Mouse (Mus musculus): ENCODE results near the gene Fam221b. TPM values are rescaled to one million over a fixed set of nuclear protein-coding genes. Genes with fewer than 3 reads are reported as not detected.

The Fam221b gene
- polyA plus RNA-seq, 1 experiment from 2014 or later = 1.5 TPM

Small RNA genes lying within 50 kb of the gene (microRNA-seq; reads per million reads assigned to microRNA genes)
- gene Gm25262 = not detected

Other genes with a start within 250 kb of the Fam221b start
- gene Fam166b, start 240.0 kb downstream of the Fam221b start, polyA plus RNA-seq (2015; fragmentation: Nextera tagmentation; extraction: Ambion mirVana) = 0.79 and 1.5 TPM in 2 replicates
- gene Tesk1, start 227.2 kb downstream of the Fam221b start, polyA plus RNA-seq (2015; fragmentation: Nextera tagmentation; extraction: Ambion mirVana) = 16.2 and 16.8 TPM in 2 replicates
- 5.3 and 5.7 TPM in 2 replicates for gene Cd72, start 214.5 kb downstream of the Fam221b start, polyA plus RNA-seq (2015; fragmentation: Nextera tagmentation; extraction: Ambion mirVana)
- gene Sit1, start 185.4 kb downstream of the Fam221b start, polyA plus RNA-seq (2015; fragmentation: Nextera tagmentation; extraction: Ambion mirVana) = 0.13 TPM in 1 of 2 replicates, not detected in the other
- gene Ccdc107, start 176.2 kb downstream of the Fam221b start, polyA plus RNA-seq (2015; fragmentation: Nextera tagmentation; extraction: Ambion mirVana) = 79.2 and 84.0 TPM in 2 replicates
- 8.1 and 8.5 TPM in 2 replicates for gene Arhgef39, start 169.4 kb downstream of the Fam221b start, polyA plus RNA-seq (2015; fragmentation: Nextera tagmentation; extraction: Ambion mirVana)
- 0.13 and 0.27 TPM in 2 replicates for gene Car9, start 162.2 kb downstream of the Fam221b start, polyA plus RNA-seq (2015; fragmentation: Nextera tagmentation; extraction: Ambion mirVana)
- 10.9 and 13.3 TPM in 2 replicates for gene Tpm2, start 145.4 kb downstream of the Fam221b start, polyA plus RNA-seq (2015; fragmentation: Nextera tagmentation; extraction: Ambion mirVana)
- gene Creb3, start 106.8 kb downstream of the Fam221b start, polyA plus RNA-seq (2015; fragmentation: Nextera tagmentation; extraction: Ambion mirVana) = 76.8 and 79.5 TPM in 2 replicates
- gene Tln1, start 106.5 kb downstream of the Fam221b start, polyA plus RNA-seq (2015; fragmentation: Nextera tagmentation; extraction: Ambion mirVana) = 66.2 and 69.2 TPM in 2 replicates
- 18.8 and 22.8 TPM in 2 replicates for gene Rgp1, start 90.4 kb downstream of the Fam221b start, polyA plus RNA-seq (2015; fragmentation: Nextera tagmentation; extraction: Ambion mirVana)
- 55.3 and 63.4 TPM in 2 replicates for gene Gba2, start 90.3 kb downstream of the Fam221b start, polyA plus RNA-seq (2015; fragmentation: Nextera tagmentation; extraction: Ambion mirVana)
- gene Msmp, start 84.7 kb downstream of the Fam221b start, polyA plus RNA-seq (2015; fragmentation: Nextera tagmentation; extraction: Ambion mirVana) = 1.2 and 1.6 TPM in 2 replicates
- gene Npr2, start 37.2 kb downstream of the Fam221b start, polyA plus RNA-seq (2015; fragmentation: Nextera tagmentation; extraction: Ambion mirVana) = 13.2 TPM in 2 replicates
- 6.9 and 7.0 TPM in 2 replicates for gene Spag8, start 15.6 kb downstream of the Fam221b start, polyA plus RNA-seq (2015; fragmentation: Nextera tagmentation; extraction: Ambion mirVana)
- gene Hint2, start 12.7 kb downstream of the Fam221b start, polyA plus RNA-seq (2015; fragmentation: Nextera tagmentation; extraction: Ambion mirVana) = 73.0 and 80.2 TPM in 2 replicates
- 14.2 and 15.4 TPM in 2 replicates for gene Tmem8b, start 174 bp downstream of the Fam221b start, polyA plus RNA-seq (2015; fragmentation: Nextera tagmentation; extraction: Ambion mirVana)
- not detected in 2 replicates for gene Olfr70, start 31.7 kb upstream of the Fam221b start, polyA plus RNA-seq (2015; fragmentation: Nextera tagmentation; extraction: Ambion mirVana)
- gene Olfr71, start 41.1 kb upstream of the Fam221b start, polyA plus RNA-seq (2015; fragmentation: Nextera tagmentation; extraction: Ambion mirVana) = not detected in 2 replicates
- gene Hrct1, start 58.0 kb upstream of the Fam221b start, polyA plus RNA-seq (2015; fragmentation: Nextera tagmentation; extraction: Ambion mirVana) = 0.39 and 0.64 TPM in 2 replicates
- gene Spaar, start 60.9 kb upstream of the Fam221b start, polyA plus RNA-seq (2015; fragmentation: Nextera tagmentation; extraction: Ambion mirVana) = 0.10 TPM in 1 of 2 replicates, not detected in the other
- not detected in 2 replicates for gene Olfr159, start 101.9 kb upstream of the Fam221b start, polyA plus RNA-seq (2015; fragmentation: Nextera tagmentation; extraction: Ambion mirVana)
- gene Olfr156, start 154.8 kb upstream of the Fam221b start, polyA plus RNA-seq (2015; fragmentation: Nextera tagmentation; extraction: Ambion mirVana) = not detected in 2 replicates
- gene Olfr157, start 171.1 kb upstream of the Fam221b start, polyA plus RNA-seq (2015; fragmentation: Nextera tagmentation; extraction: Ambion mirVana) = not detected in 2 replicates
- not detected in 2 replicates for gene Olfr155, start 182.4 kb upstream of the Fam221b start, polyA plus RNA-seq (2015; fragmentation: Nextera tagmentation; extraction: Ambion mirVana)
- gene Reck, start 206.4 kb upstream of the Fam221b start, polyA plus RNA-seq (2015; fragmentation: Nextera tagmentation; extraction: Ambion mirVana) = 5.4 TPM in 2 replicates